Mouse (Mus musculus) hindbrain, embryonic 10.5 days (tissue): ENCODE data around the gene Ifi27. TPM values are rescaled to one million over a fixed set of nuclear protein-coding genes. Genes with fewer than 3 reads are reported as not detected.
"Not testable (repeated sequence)": the region's sequence is repeated elsewhere in the genome, so short reads cannot be mapped to it uniquely, and the experiment has no call there.

Experiments used
- DNase-seq: peaks from one replicate; pipeline ENCODE4 v3.0.0-alpha.2; 2017; ENCODE audit warnings: low spot score
- H3K27ac ChIP-seq: fragments of 300-500 bp; sonication (generic); 2 replicates; pipeline ENCODE4 v1.5.1; 2016; ENCODE audit warnings: mild to moderate bottlenecking, moderate library complexity
- H3K27me3 ChIP-seq: fragments of 300-500 bp; sonication (generic); 2 replicates; pipeline ENCODE4 v1.6.1; 2016; ENCODE audit warnings: mild to moderate bottlenecking; ENCODE audit not compliant: poor library complexity, insufficient read depth, severe bottlenecking
- H3K36me3 ChIP-seq: fragments of 300-500 bp; sonication (generic); 2 replicates; pipeline ENCODE4 v1.6.1; 2016; ENCODE audit warnings: mild to moderate bottlenecking, moderate library complexity
- H3K4me1 ChIP-seq: fragments of 300-500 bp; sonication (generic); replicated peaks from 2 replicates; pipeline ENCODE4 v1.6.1; 2016; ENCODE audit warnings: mild to moderate bottlenecking
- H3K4me3 ChIP-seq: fragments of 300-500 bp; sonication (generic); 2 replicates; pipeline ENCODE4 v1.5.1; 2016; ENCODE audit warnings: mild to moderate bottlenecking, moderate library complexity
- H3K9me3 ChIP-seq: fragments of 300-500 bp; sonication (generic); 2 replicates; pipeline ENCODE4 v1.6.1; 2016; ENCODE audit warnings: mild to moderate bottlenecking, moderate library complexity
- WGBS: fragments of 180-500 bp; shearing (Covaris S2); methylation state at CpG from one replicate; pipeline ENCODE4 v1.1.7; 2016; 5-methylcytosine and 5-hydroxymethylcytosine counted together
- polyA plus RNA-seq: library from polyadenylated mRNA; unstranded; fragments of >200 nt; fragmentation: Nextera tagmentation; extraction: Ambion mirVana; gene quantifications from 2 replicates; pipeline ENCODE4 v1.2.1, GENCODE M21; 2016

Gene Ifi27
- polyA plus RNA-seq, 1 experiment from 2014 or later: 1.7 TPM

DNA sequence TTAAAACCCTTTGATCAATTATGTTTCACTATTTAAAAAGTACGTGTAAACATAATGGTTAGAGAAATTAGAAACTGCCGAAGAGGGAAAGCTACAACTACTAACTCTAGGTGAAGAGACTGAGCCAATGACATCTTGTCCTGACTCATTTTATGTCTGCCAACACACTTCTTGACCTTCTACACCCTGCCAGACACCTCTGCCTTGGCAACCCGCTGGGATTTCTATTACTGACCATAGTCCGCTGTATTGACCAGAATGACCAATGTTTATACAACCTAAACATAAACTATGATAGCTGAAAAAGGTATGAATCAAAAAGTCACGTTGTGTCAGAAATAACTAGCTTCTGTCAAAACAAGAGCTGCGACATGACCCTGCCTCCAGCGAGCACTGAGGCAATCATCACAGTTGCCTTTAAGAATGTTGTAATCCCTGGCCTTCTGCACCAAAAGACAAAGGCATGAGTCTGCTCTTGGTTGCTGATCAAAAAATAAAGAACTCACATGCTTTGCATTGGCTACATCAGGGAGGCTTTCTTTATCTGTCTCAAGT, 43.5 kb downstream of the Ifi27 start:
- H3K9me3 ChIP-seq: no peaks in the 10 kb centered on the region
- H3K4me3 ChIP-seq: no peak overlapping the region
- H3K27me3 ChIP-seq: no peaks in the 10 kb centered on the region
- DNase-seq: no peak
- H3K36me3 ChIP-seq: no peaks in the 10 kb centered on the region
- H3K27ac ChIP-seq: no peak overlapping the region
- H3K4me1 ChIP-seq: no peaks in the 10 kb centered on the region
- 78% methylated on average over 7 of the region's 7 CpGs for WGBS

- Histone ChIP-seq H3K9me3 (no peaks in the 10 kb centered on the region), H3K4me1 (no peaks in the 10 kb centered on the region)
Measured at GRCm38 (mm10) chr12:103481671-103482070, 47.7 kb downstream of the Ifi27 start.

GRCm38 (mm10) chr12:103482781-103483180, 48.8 kb downstream of the Ifi27 start:
- WGBS: 78% methylated on average over 2 of the region's 2 CpGs

More at GRCm38 (mm10) chr12:103481671-103482070, 47.7 kb downstream of the Ifi27 start:
- WGBS: 77% methylated on average over 5 of the region's 5 CpGs
- no peaks in the 10 kb centered on the region for H3K36me3 ChIP-seq
- H3K27ac ChIP-seq: no peak overlapping the region
- no peak overlapping the region for H3K4me3 ChIP-seq
- DNase-seq: no peak
- H3K27me3 ChIP-seq: no peaks in the 10 kb centered on the region

DNA sequence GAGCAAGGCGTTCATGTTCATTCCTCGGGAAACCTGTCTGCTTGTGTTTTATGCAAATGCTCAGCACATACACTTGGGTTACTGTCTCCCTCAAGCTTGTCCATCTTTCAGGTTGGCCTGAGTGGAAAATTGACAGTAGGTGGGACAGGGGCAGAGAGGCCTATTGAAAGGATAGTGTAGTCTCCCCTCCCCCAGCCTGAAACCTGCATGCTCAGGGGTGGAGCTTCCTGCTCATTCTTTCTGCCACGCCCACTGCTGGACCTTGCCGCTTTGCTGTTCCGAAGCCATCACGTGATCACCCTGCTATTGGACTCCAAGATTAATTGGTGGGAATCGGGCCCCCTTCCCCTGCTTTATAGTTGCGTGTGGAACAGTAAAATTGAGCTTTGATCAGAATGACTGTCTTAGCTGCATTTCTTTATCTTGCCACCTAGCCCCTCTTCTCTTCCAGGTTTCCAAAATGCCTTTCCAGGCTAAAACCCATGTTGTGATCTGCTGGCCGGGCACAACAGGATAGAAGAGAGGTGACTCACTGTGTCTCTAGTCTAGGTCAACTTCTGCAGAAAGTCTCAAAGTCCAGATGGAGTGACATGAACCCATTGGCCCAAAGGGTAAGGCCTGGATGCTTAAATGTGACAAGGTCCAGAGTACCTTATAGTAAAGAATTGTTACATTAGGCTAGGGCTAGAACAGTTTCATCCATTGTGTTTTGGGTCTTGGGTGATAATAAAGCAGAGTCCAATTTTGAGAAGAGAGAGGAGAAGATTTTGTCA, 50.4 kb downstream of the Ifi27 start:
- H3K4me1 ChIP-seq, H3K27me3 ChIP-seq, H3K4me3 ChIP-seq, H3K9me3 ChIP-seq, DNase-seq, H3K27ac ChIP-seq, H3K36me3 ChIP-seq: not testable (repeated sequence)
- WGBS: 69% methylated on average over 9 of the region's 9 CpGs

More at GRCm38 (mm10) chr12:103482781-103483180, 48.8 kb downstream of the Ifi27 start:
- no peaks in the 10 kb centered on the region for H3K36me3 ChIP-seq
- no peaks in the 10 kb centered on the region for H3K4me1 ChIP-seq
- H3K27me3 ChIP-seq: no peaks in the 10 kb centered on the region
- DNase-seq: no peak
- H3K4me3 ChIP-seq: no peak overlapping the region
- H3K9me3 ChIP-seq: no peaks in the 10 kb centered on the region
- no peak overlapping the region for H3K27ac ChIP-seq

GRCm38 (mm10) chr12:103486726-103487125, 52.7 kb downstream of the Ifi27 start:
- 76% methylated on average over 1 of the region's 1 CpGs for WGBS
- Histone ChIP-seq H3K9me3 (no peaks in the 10 kb centered on the region), H3K4me3 (no peak overlapping the region), H3K4me1 (no peaks in the 10 kb centered on the region), H3K36me3 (no peaks in the 10 kb centered on the region), H3K27me3 (no peaks in the 10 kb centered on the region), H3K27ac (no peak overlapping the region)
- no peak for DNase-seq

GRCm38 (mm10) chr12:103487276-103487675, 53.3 kb downstream of the Ifi27 start:
- no peaks in the 10 kb centered on the region for H3K36me3 ChIP-seq
- 79% methylated on average over 4 of the region's 4 CpGs for WGBS
- no peak overlapping the region for H3K4me3 ChIP-seq
- H3K27me3 ChIP-seq: no peaks in the 10 kb centered on the region
- no peak for DNase-seq
- H3K9me3 ChIP-seq: no peaks in the 10 kb centered on the region
- no peaks in the 10 kb centered on the region for H3K4me1 ChIP-seq
- H3K27ac ChIP-seq: no peak overlapping the region

GRCm38 (mm10) chr12:103487750-103488149, 53.7 kb downstream of the Ifi27 start:
- no peaks in the 10 kb centered on the region for H3K27me3 ChIP-seq
- no peaks in the 10 kb centered on the region for H3K9me3 ChIP-seq
- H3K4me3 ChIP-seq: no peak overlapping the region
- no peaks in the 10 kb centered on the region for H3K36me3 ChIP-seq
- H3K4me1 ChIP-seq: no peaks in the 10 kb centered on the region
- 73% methylated on average over 2 of the region's 2 CpGs for WGBS
- DNase-seq: no peak
- no peak overlapping the region for H3K27ac ChIP-seq

Other genes with a start within 250 kb of the Ifi27 start
- 0.91 and 1.2 TPM in 2 replicates for gene Prima1, start 192.1 kb upstream of the Ifi27 start, polyA plus RNA-seq
- 24.9 and 26.1 TPM in 2 replicates for gene Fam181a, start 123.2 kb upstream of the Ifi27 start, polyA plus RNA-seq
- gene Asb2, start 78.2 kb upstream of the Ifi27 start, polyA plus RNA-seq: 0.64 and 1.2 TPM in 2 replicates
- 10.5 and 15.4 TPM in 2 replicates for gene Otub2, start 45.5 kb upstream of the Ifi27 start, polyA plus RNA-seq
- 0.76 TPM in 1 of 2 replicates, not detected in the other for gene 9330161L09Rik, start 26.4 kb upstream of the Ifi27 start, polyA plus RNA-seq
- 92.6 and 94.6 TPM in 2 replicates for gene Ddx24, start 8.4 kb upstream of the Ifi27 start, polyA plus RNA-seq
- gene Ifi27l2a, start 9.5 kb downstream of the Ifi27 start, polyA plus RNA-seq: 0.54 and 1.9 TPM in 2 replicates
- not detected in 2 replicates for gene Ifi27l2b, start 23.0 kb downstream of the Ifi27 start, polyA plus RNA-seq
- gene Ppp4r4, start 98.1 kb downstream of the Ifi27 start, polyA plus RNA-seq: 1.7 and 2.2 TPM in 2 replicates
- gene Serpina10, start 197.2 kb downstream of the Ifi27 start, polyA plus RNA-seq: not detected in 2 replicates
- gene Serpina6, start 223.0 kb downstream of the Ifi27 start, polyA plus RNA-seq: not detected in 2 replicates
- not detected in 2 replicates for gene Serpina16, start 241.9 kb downstream of the Ifi27 start, polyA plus RNA-seq